Mouse (Mus musculus) liver, embryonic 11.5 days (tissue): ENCODE measurements around the gene Ccdc194. TPM values are rescaled to one million over a fixed set of nuclear protein-coding genes. Genes with fewer than 3 reads are reported as not detected.
"Not testable (repeated sequence)": the region's sequence is repeated elsewhere in the genome, so short reads cannot be mapped to it uniquely, and the experiment has no call there.

Source experiments
- ATAC-seq: fragments of 200-750 bp; cut with Nextera tagmentation; replicated peaks from 2 replicates; pipeline ENCODE4 v1.8.0; 2017; ENCODE audit warnings: moderate number of reproducible peaks, mild to moderate bottlenecking, moderate TSS enrichment, moderate library complexity; ENCODE audit not compliant: low FRiP score
- DNase-seq: peaks from one replicate; pipeline ENCODE4 v3.0.0-alpha.2; 2017; ENCODE audit warnings: low spot score
- H3K27ac ChIP-seq: fragments of 300-500 bp; sonication (generic); 2 replicates; pipeline ENCODE4 v1.5.1; 2014; ENCODE audit warnings: mild to moderate bottlenecking, low read depth, low read length, control low read depth
- H3K27me3 ChIP-seq: fragments of 300-500 bp; sonication (generic); replicated peaks from 2 replicates; pipeline ENCODE4 v1.6.1; 2014; ENCODE audit warnings: low read length, mixed read lengths; ENCODE audit not compliant: control insufficient read depth, insufficient read depth
- H3K36me3 ChIP-seq: fragments of 300-500 bp; sonication (generic); 2 replicates; pipeline ENCODE4 v1.6.1; 2014; ENCODE audit warnings: mild to moderate bottlenecking, low read length, moderate library complexity, mixed read lengths; ENCODE audit not compliant: control insufficient read depth, insufficient read depth
- H3K4me1 ChIP-seq: fragments of 300-500 bp; sonication (generic); replicated peaks from 2 replicates; pipeline ENCODE4 v1.6.1; 2014; ENCODE audit warnings: low read length, mixed read lengths; ENCODE audit not compliant: control insufficient read depth, insufficient read depth
- H3K4me2 ChIP-seq: fragments of 300-500 bp; sonication (generic); 2 replicates; pipeline ENCODE4 v1.6.1; 2014; ENCODE audit warnings: mild to moderate bottlenecking, control low read depth, moderate library complexity
- H3K4me3 ChIP-seq: fragments of 300-500 bp; sonication (generic); 2 replicates; pipeline ENCODE4 v1.5.1; 2014; ENCODE audit warnings: low read depth, low read length, control low read depth
- H3K9ac ChIP-seq: fragments of 300-500 bp; sonication (generic); 2 replicates; pipeline ENCODE4 v1.6.1; 2014; ENCODE audit warnings: low read depth, low read length, control low read depth
- H3K9me3 ChIP-seq: fragments of 300-500 bp; sonication (generic); 2 replicates; pipeline ENCODE4 v1.6.1; 2016; ENCODE audit warnings: low read length, inconsistent platforms, mixed read lengths; ENCODE audit not compliant: control insufficient read depth
- WGBS: fragments of 180-500 bp; shearing (Covaris S2); extraction: QIAGEN DNeasy Blood & Tissue Kit; methylation state at CpG from one replicate; pipeline ENCODE4 v1.1.7; 2014; 5-methylcytosine and 5-hydroxymethylcytosine counted together
- polyA plus RNA-seq: library from polyadenylated mRNA; unstranded; fragments of >200 nt; fragmentation: Nextera tagmentation; extraction: Ambion mirVana; gene quantifications from 2 replicates; pipeline ENCODE4 v1.2.1, GENCODE M21; 2014

Gene Ccdc194
- polyA plus RNA-seq, 1 experiment from 2014 or later, result 0.44 TPM

DNA sequence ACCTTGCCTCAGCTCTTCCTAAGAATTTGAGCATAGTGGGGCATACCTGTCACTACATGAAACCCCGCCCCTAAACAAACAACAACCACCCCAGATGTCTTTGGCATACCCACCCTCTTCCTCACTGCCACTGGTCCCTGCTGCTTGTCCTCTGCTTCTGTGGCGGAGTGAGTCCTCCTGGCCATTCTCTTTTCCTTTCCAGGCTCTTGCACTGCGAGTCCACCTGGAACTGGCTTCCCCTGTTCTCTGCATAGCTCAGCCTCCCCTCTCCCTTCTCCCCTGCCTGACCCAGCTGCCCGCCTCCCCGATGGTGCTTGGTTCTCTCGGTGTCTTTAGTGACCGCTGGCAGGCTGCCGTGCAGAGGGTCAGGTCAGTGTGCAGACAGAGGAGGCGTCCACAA is 18.2 kb upstream of the Ccdc194 start:
- Histone ChIP-seq H3K4me3 (peak overlapping the region; percentile 86), H3K9ac (peak overlapping the region; percentile 77; the same call in 1 of the 2 replicates), H3K4me1 (peaks cover 9% of the 10 kb centered on the region), H3K27me3 (no peaks in the 10 kb centered on the region), H3K27ac (no peak overlapping the region), H3K9me3 (no peaks in the 10 kb centered on the region), H3K36me3 (peaks cover 18% of the 10 kb centered on the region), H3K4me2 (peak overlapping the region; percentile 95)
- 79% methylated on average over 9 of the region's 9 CpGs for WGBS
- no peak for ATAC-seq
- no peak for DNase-seq

DNA sequence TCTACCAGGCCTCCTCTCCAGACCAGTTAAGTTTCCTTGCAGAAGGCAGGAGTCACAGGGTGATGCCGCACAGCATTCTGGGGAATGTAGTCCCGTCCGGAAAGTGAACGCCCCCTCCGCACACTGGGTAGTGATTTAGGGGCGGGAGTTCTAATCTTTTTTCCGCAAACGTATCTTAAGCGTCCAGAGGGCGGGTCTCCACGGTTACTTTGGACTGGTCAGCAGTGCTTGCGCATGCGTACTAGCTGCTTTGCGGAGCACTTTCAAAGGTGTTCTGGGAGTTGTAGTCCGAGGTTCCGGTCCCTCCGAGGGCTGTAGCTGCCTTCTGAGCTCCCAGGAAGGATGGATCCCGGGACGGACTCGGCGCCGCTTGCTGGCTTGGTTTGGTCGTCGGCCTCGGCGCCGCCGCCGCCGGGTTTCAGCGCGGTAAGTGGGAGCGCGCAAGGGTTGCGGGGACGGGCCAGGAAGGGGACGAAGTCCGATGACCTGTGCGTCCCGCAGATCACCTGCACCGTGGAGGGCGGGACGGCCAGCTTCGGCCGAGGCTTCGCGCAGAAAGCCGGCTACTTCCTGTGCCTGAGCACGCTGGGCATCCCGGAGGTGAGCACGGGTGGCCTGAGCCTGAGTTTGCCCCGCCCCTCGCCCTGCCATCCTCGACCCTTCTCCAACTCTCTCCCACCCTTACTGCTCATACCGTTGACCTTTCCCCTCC is 17.3 kb upstream of the Ccdc194 start, which contains the start of gene Mvb12a:
Mvb12a (plus strand) TSS at position 291 of the 712 bp plus-strand sequence.
- WGBS, result under 1% methylated on average over 55 of the region's 55 CpGs
- Histone ChIP-seq H3K27ac (peak within 1 kb of the TSS; percentile 53; the same call in 1 of the 2 replicates), H3K4me2 (peak within 1 kb of the TSS; percentile 95), H3K9me3 (no peaks in the 10 kb centered on the region), H3K36me3 (peaks cover 14% of the 10 kb centered on the region), H3K9ac (peak within 1 kb of the TSS; percentile 77), H3K4me3 (peak within 1 kb of the TSS; percentile 86), H3K4me1 (peaks cover 9% of the 10 kb centered on the region), H3K27me3 (no peaks in the 10 kb centered on the region)
- peak; percentile 90 for ATAC-seq
- DNase-seq, result peak; percentile 87

DNA sequence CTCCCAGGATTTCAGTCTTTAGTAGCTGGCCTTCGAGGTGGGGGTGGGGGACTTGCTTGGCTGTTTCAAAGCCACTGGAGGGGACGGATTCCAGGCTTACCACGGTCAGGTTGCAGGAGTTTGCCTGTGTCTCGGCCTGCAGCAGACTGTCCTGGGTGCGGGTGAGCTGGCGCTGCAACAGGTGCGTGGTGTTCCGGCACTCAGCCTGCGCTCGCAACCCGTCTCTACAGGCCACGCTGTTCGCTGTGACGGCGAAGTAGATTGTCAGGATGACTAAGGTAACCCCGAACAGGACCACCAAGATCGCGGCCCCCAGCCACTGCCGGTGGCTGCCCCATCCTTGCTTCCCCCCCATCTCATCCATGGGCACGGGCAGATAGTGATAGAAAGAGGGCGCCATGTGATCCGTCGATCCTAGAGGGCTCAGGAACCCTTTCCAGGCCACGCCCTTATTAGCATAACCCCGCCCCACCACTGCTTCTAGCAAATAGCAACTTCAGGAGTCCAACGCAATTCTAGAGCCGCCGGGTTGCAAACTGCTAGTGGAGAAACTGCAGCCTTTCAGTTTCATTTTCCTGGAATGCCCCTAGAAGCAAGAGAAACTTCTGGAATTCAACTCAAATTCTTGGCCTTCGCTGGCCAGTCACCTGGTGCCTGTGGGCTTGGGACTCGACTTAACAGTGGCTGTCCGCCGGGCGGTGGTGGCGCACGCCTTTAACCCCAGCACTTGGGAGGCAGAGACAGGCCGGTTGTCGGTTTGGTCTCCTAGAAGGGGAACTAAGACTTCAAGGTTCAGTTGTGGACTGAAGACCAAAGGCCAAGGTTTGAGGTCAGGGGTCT is 11.7 kb upstream of the Ccdc194 start, which contains the start of gene Bst2:
Bst2 (minus strand) TSS at position 429 of the 840 bp plus-strand sequence.
- peak; percentile 89 for DNase-seq
- no peaks in the 10 kb centered on the region for H3K36me3 ChIP-seq
- H3K9ac ChIP-seq, result peak within 1 kb of the TSS; percentile 75
- H3K27me3 ChIP-seq, result no peaks in the 10 kb centered on the region
- H3K27ac ChIP-seq, result peak within 1 kb of the TSS; percentile 69
- no peaks in the 10 kb centered on the region; the same call in 1 of the 2 replicates for H3K4me1 ChIP-seq
- peak within 1 kb of the TSS; percentile 84 for H3K4me2 ChIP-seq
- H3K4me3 ChIP-seq, result peak within 1 kb of the TSS; percentile 60
- 2% methylated on average over 37 of the region's 37 CpGs for WGBS
- peak; percentile 92 for ATAC-seq
- no peaks in the 10 kb centered on the region for H3K9me3 ChIP-seq

DNA sequence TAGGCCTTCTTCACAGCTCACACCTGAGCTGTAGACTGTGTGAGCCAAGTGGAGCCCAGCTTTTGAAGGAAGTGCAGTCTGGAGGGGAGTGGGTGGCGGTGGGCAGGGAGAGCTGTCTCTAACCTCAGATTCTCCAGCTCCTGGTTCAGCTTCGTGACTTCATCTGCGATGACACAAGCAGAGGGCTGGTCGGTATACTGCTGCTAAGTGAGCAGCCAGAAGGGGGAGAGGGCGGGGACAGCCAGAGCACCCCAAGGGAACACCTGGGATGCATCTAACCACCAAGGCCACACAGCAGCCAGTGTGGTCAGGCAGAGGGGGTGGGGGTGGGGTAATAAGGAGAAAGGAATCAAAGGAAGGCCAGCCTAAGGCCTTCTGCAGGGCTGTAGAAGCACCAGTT is 10.2 kb upstream of the Ccdc194 start:
- no peak for ATAC-seq
- Histone ChIP-seq H3K4me2 (peak overlapping the region; percentile 84), H3K4me1 (no peaks in the 10 kb centered on the region; the same call in 1 of the 2 replicates), H3K9ac (no peak overlapping the region), H3K27me3 (no peaks in the 10 kb centered on the region), H3K27ac (no peak overlapping the region), H3K9me3 (no peaks in the 10 kb centered on the region), H3K36me3 (no peaks in the 10 kb centered on the region), H3K4me3 (no peak overlapping the region)
- DNase-seq, result no peak
- 66% methylated on average over 5 of the region's 5 CpGs for WGBS

DNA sequence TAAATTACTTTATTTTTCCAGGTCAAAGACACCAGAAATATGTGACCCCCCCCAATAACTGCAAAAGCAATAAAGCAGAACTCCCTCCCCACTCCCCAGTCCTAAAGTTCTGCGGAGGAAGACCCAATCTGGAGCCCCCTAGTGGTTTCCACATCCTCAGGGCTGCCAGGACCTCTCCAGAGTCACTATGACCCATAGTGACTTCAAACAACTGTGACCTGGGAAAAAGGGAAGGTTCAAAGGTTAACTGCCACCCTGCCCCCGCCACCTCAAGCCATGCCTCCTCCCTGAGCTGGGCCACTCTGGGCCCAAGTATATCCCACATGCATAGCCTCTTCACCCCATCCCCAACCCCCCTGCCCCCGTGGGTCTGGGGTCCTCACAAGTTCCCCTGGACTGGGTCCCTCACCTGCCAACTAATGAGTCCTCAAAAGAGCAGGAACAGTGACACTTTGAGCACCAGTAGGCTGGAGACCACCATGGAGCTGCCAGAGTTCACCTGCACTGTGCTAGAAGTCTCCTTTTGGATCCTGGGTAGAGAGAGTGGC is 8.8 kb upstream of the Ccdc194 start:
- no peak overlapping the region for H3K27ac ChIP-seq
- no peak overlapping the region for H3K9ac ChIP-seq
- ATAC-seq (no peak), DNase-seq (no peak)
- no peaks in the 10 kb centered on the region for H3K27me3 ChIP-seq
- no peaks in the 10 kb centered on the region; the same call in 1 of the 2 replicates for H3K4me1 ChIP-seq
- no peaks in the 10 kb centered on the region for H3K36me3 ChIP-seq
- no peak overlapping the region for H3K4me3 ChIP-seq
- H3K9me3 ChIP-seq, result no peaks in the 10 kb centered on the region
- WGBS, result 48% methylated on average over 3 of the region's 3 CpGs
- H3K4me2 ChIP-seq, result no peak overlapping the region

DNA sequence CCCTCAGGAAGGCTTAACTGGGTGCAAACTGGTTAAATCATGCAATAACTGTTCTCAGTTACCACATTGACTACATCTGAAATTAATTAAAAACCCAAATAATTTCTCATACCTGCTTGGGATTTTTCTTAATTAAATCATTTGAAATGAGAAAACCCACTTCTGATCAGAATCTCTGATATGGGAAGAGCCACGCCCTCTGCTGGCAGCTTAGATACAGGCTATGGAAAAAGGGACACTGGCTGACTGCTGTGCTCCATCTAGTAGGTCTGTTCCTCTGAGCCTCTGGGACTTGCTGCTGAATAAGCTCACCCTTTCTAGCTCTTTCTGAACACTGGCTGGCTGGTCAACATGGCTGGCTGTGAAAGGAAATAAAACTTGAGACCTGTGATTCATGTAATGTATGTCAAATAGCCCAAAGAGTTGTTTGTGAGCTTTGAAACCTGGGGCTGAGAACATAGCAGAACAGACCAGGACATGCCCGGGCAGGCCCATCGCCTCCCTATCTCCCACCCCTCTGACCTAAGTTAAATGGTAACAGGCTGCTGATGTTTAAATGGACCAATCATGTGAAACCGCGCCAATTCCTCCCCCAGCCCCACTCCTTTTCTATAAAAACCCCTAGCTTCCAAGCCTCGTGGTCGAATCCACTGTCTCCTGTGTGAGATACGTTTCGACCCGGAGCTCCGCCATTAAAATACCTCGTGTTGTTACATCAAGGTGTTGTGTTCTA is 5.4 kb upstream of the Ccdc194 start:
- not testable (repeated sequence) for ATAC-seq, H3K27ac ChIP-seq, H3K4me3 ChIP-seq, H3K36me3 ChIP-seq, H3K9ac ChIP-seq, H3K4me1 ChIP-seq, DNase-seq, H3K4me2 ChIP-seq, H3K9me3 ChIP-seq
- H3K27me3 ChIP-seq, result peaks cover 10% of the 10 kb centered on the region
- 73% methylated on average over 5 of the region's 12 CpGs for WGBS

DNA sequence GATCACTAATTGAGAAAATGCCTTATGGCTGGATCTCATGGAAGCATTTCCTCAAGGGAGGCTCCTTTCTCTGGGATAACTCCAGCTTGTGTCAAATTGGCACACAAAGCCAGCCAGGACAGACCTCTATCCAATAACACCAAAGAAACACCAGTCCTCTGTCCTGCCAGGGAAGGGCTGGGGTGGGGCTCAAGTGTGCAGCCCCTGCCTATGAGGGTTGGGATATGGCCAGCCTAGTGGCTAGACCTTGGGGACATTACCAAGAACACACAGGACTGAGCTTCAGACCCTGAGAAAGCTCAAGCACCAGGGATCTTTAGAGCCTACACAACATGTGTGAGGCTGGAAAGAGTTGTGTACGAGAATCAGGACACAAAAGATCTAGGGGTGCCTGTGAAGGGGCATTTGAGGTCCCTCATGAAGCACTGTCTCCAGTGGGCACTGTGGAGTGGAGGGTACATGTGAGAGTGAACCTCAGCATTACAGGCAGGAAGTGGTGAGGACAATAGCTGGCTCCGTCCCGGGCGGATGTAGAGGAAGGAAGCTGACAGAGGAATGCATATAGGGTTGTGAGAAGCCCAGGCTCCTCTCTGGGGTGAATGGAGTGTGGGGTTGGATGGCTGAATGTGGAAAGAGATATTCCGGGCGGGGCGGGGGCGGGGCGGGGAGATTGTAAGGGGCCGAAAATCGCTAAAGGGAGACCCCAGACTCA is 3.0 kb upstream of the Ccdc194 start:
- no peak overlapping the region for H3K27ac ChIP-seq
- WGBS, result 48% methylated on average over 11 of the region's 11 CpGs
- H3K9me3 ChIP-seq, result no peaks in the 10 kb centered on the region
- DNase-seq (no peak), ATAC-seq (peak; percentile 51; the same call in 1 of the 2 replicates)
- H3K36me3 ChIP-seq, result no peaks in the 10 kb centered on the region
- no peak overlapping the region for H3K9ac ChIP-seq
- peaks cover 26% of the 10 kb centered on the region for H3K27me3 ChIP-seq
- H3K4me3 ChIP-seq, result no peak overlapping the region
- H3K4me1 ChIP-seq, result peaks cover 14% of the 10 kb centered on the region
- H3K4me2 ChIP-seq, result no peak overlapping the region
